In genomic region chr15:90082175-90082951, GRCm38 (mm10) we compare ENCODE assay signal across 14 mouse cellular contexts.
DNase-seq lines count a peak whose midpoint lies in the region; ATAC-seq and TF ChIP-seq lines count a peak whose summit lies in the region.
"Had no signal": no experiment of that assay in that cellular context is flagged by ENCODE, and none has a peak within 500 bp of the region (broad histone marks: within the 10 kb centered on the region; RNA-seq: fewer than 3 reads in every experiment).

No protein-coding gene starts in this region.

- TF ChIP-seq EP300 in lung, postnatal 0 days (IDR thresholded peaks at IDR 0.05) = no peak

- no peak overlapping the region for H3K4me3 ChIP-seq in heart, embryonic 11.5 days (ENCODE audit: low read depth, low read length)
- H3K4me3 ChIP-seq in lung, postnatal 0 days (ENCODE audit: low read depth, low read length) = no peak overlapping the region
- no peak overlapping the region for H3K4me3 ChIP-seq in neural tube, embryonic 13.5 days
- H3K4me3 ChIP-seq: embryonic facial prominence, embryonic 12.5 days; liver, embryonic 13.5 days; midbrain, embryonic 12.5 days had no signal

- H3K9me3 ChIP-seq in heart, embryonic 11.5 days (replicated peaks; ENCODE audit: control insufficient read depth, low read length) = no peaks in the 10 kb centered on the region
- H3K9me3 ChIP-seq in lung, postnatal 0 days (ENCODE audit: low read length) = no peaks in the 10 kb centered on the region
- no peaks in the 10 kb centered on the region for H3K9me3 ChIP-seq in neural tube, embryonic 13.5 days
- H3K9me3 ChIP-seq: embryonic facial prominence, embryonic 12.5 days; liver, embryonic 13.5 days; midbrain, embryonic 12.5 days had no signal

- no peaks in the 10 kb centered on the region for H3K36me3 ChIP-seq in heart, embryonic 11.5 days (ENCODE audit: control insufficient read depth, insufficient read depth, low read length)
- H3K36me3 ChIP-seq in lung, postnatal 0 days (ENCODE audit: insufficient read depth, low read length) = no peaks in the 10 kb centered on the region
- H3K36me3 ChIP-seq in neural tube, embryonic 13.5 days = no peaks in the 10 kb centered on the region
- H3K36me3 ChIP-seq: embryonic facial prominence, embryonic 12.5 days; liver, embryonic 13.5 days; midbrain, embryonic 12.5 days had no signal

- no peak for ATAC-seq in heart, embryonic 11.5 days (replicated peaks; ENCODE audit: insufficient number of reproducible peaks, low FRiP score, low TSS enrichment)
- ATAC-seq in lung, postnatal 0 days = peak; percentile 41
- ATAC-seq in neural tube, embryonic 13.5 days (ENCODE audit: low read depth) = peak; percentile 84
- ATAC-seq: CD4-positive, CD25-positive, alpha-beta regulatory T cell, adult 4 months; forebrain, embryonic 16.5 days had no signal

- no peak overlapping the region for H3K4me2 ChIP-seq in heart, embryonic 11.5 days
- no peak overlapping the region for H3K4me2 ChIP-seq in lung, postnatal 0 days (replicated peaks; ENCODE audit: low read depth, low read length)
- no peak overlapping the region for H3K4me2 ChIP-seq in neural tube, embryonic 13.5 days
- H3K4me2 ChIP-seq: embryonic facial prominence, embryonic 12.5 days; liver, embryonic 13.5 days; midbrain, embryonic 12.5 days had no signal

- no peaks in the 10 kb centered on the region for H3K27me3 ChIP-seq in heart, embryonic 11.5 days (ENCODE audit: control insufficient read depth, insufficient read depth, low read length)
- no peaks in the 10 kb centered on the region for H3K27me3 ChIP-seq in lung, postnatal 0 days (replicated peaks; ENCODE audit: insufficient read depth, low read length)
- no peaks in the 10 kb centered on the region for H3K27me3 ChIP-seq in neural tube, embryonic 13.5 days
- H3K27me3 ChIP-seq: embryonic facial prominence, embryonic 12.5 days; liver, embryonic 13.5 days; midbrain, embryonic 12.5 days had no signal

- no peak overlapping the region for H3K9ac ChIP-seq in heart, embryonic 11.5 days (ENCODE audit: low read depth, low read length)
- H3K9ac ChIP-seq in lung, postnatal 0 days (replicated peaks; ENCODE audit: low read depth) = no peak overlapping the region
- H3K9ac ChIP-seq in neural tube, embryonic 13.5 days = no peak overlapping the region
- H3K9ac ChIP-seq: embryonic facial prominence, embryonic 12.5 days; liver, embryonic 13.5 days; midbrain, embryonic 12.5 days had no signal

- peak; percentile 28 to 33 for DNase-seq in heart, postnatal 10 days
- peak; percentile 25 for DNase-seq in lung, postnatal 0 days (ENCODE audit: low spot score)
- no peak for DNase-seq in lung, postnatal 14 days
- peak; percentile 26 for DNase-seq in embryo, embryonic 9.5 days (ENCODE audit: extremely low spot score)
- DNase-seq in thymus, postnatal 4 days = no peak
- no peak for DNase-seq in adrenal gland, adult 18-20 months (ENCODE audit: low spot score in 2 of 2)
- DNase-seq: adrenal gland, postnatal 10 days; liver, embryonic 13.5 days had no signal

- intact Hi-C loops in heart, postnatal 10 days (cut with DNase I) = no loop called here

- WGBS in heart, embryonic 11.5 days (ENCODE audit: insufficient replicate concordance) = 72% methylated on average over 9 of the region's 9 CpGs
- WGBS in lung, postnatal 0 days = 61% methylated on average over 9 of the region's 9 CpGs
- WGBS in neural tube, embryonic 13.5 days = 59% methylated on average over 9 of the region's 9 CpGs

- TF ChIP-seq CTCF in lung, postnatal 0 days (IDR thresholded peaks at IDR 0.05) = no peak

- H3K27ac ChIP-seq in heart, embryonic 11.5 days (ENCODE audit: low read depth, low read length) = no peak overlapping the region
- no peak overlapping the region for H3K27ac ChIP-seq in lung, postnatal 0 days (ENCODE audit: low read length)
- peak overlapping the region; percentile 61 for H3K27ac ChIP-seq in neural tube, embryonic 13.5 days (replicated peaks)
- H3K27ac ChIP-seq: embryonic facial prominence, embryonic 12.5 days; liver, embryonic 13.5 days; midbrain, embryonic 12.5 days had no signal

- no peaks in the 10 kb centered on the region for H3K4me1 ChIP-seq in heart, embryonic 11.5 days (ENCODE audit: control insufficient read depth, insufficient read depth, low read length)
- no peaks in the 10 kb centered on the region for H3K4me1 ChIP-seq in lung, postnatal 0 days (ENCODE audit: insufficient read depth, low read depth, low read length)
- H3K4me1 ChIP-seq in neural tube, embryonic 13.5 days (replicated peaks) = peaks cover 12% of the 10 kb centered on the region; the same call in 1 of the 2 replicates
- H3K4me1 ChIP-seq: liver, embryonic 13.5 days; midbrain, embryonic 12.5 days had no signal

Comparison
In these comparisons a context has a peak if more than half of its experiments do, and no peak if none do; other contexts are left out.
1. DNase-seq: peak in heart, postnatal 10 days (2 of 2), lung, postnatal 0 days (single experiment) and embryo, embryonic 9.5 days (single experiment); none in lung, postnatal 14 days (single experiment), thymus, postnatal 4 days (single experiment) and adrenal gland, adult 18-20 months (0 of 2).